Mouse (Mus musculus): Measurements from ENCODE around the gene Rab11b. TPM values are rescaled to one million over a fixed set of nuclear protein-coding genes. Genes with fewer than 3 reads are reported as not detected.

The Rab11b gene
- polyA plus RNA-seq, 1 experiment from 2014 or later = 255 TPM

GRCm38 (mm10) chr17:33788732-33789131, 28.4 kb upstream of the Rab11b start:
- Histone ChIP-seq H3K4me2 (ENCODE audit: low read depth, low read length) (no peak overlapping the region), H3K4me1 (ENCODE audit: control insufficient read depth, insufficient read depth, low read length) (no peaks in the 10 kb centered on the region), H3K27me3 (ENCODE audit: control insufficient read depth, insufficient read depth, low read length) (no peaks in the 10 kb centered on the region), H3K4me3 (ENCODE audit: low read depth, low read length) (no peak overlapping the region), H3K9ac (replicated peaks; ENCODE audit: low read length) (no peak overlapping the region), H3K9me3 (replicated peaks; ENCODE audit: control insufficient read depth, low read length) (no peaks in the 10 kb centered on the region), H3K36me3 (replicated peaks; ENCODE audit: control insufficient read depth, insufficient read depth, low read depth, low read length) (no peaks in the 10 kb centered on the region), H3K27ac (replicated peaks; ENCODE audit: low read depth, low read length) (no peak overlapping the region)
- ATAC-seq (replicated peaks; ENCODE audit: insufficient number of reproducible peaks, low FRiP score, low TSS enrichment, low read depth) = no peak
- 61% methylated on average over 4 of the region's 4 CpGs for WGBS
- DNase-seq (ENCODE audit: low spot score) = no peak

DNA sequence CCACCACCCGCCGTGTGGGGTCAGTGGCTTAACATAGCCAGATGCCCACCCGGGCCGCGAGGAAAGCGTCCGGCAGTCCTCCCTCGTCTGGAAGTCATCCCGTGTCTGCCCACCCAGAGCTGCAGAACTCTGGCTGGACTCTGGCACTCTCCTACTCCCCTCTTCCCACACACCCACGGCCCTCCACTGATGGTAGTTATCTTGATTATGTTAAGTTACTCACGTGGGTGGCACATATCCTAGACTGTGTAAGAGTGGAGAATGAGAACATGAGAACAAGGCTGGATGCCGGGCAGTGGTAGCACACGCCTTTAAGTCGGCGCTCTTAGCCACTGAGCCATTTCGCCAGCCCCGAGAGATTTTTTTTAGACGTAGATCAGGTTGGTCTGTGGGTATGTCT, 26.0 kb upstream of the Rab11b start:
- ATAC-seq (replicated peaks; ENCODE audit: insufficient number of reproducible peaks, low FRiP score, low TSS enrichment, low read depth) = no peak
- Histone ChIP-seq H3K27ac (replicated peaks; ENCODE audit: low read depth, low read length) (no peak overlapping the region), H3K36me3 (replicated peaks; ENCODE audit: control insufficient read depth, insufficient read depth, low read depth, low read length) (no peaks in the 10 kb centered on the region), H3K4me2 (ENCODE audit: low read depth, low read length) (no peak overlapping the region), H3K4me3 (ENCODE audit: low read depth, low read length) (no peak overlapping the region), H3K27me3 (ENCODE audit: control insufficient read depth, insufficient read depth, low read length) (no peaks in the 10 kb centered on the region), H3K4me1 (ENCODE audit: control insufficient read depth, insufficient read depth, low read length) (peaks cover 5% of the 10 kb centered on the region; the same call in 1 of the 2 replicates), H3K9ac (replicated peaks; ENCODE audit: low read length) (no peak overlapping the region), H3K9me3 (replicated peaks; ENCODE audit: control insufficient read depth, low read length) (no peaks in the 10 kb centered on the region)
- no peak for DNase-seq (ENCODE audit: low spot score)
- WGBS = 86% methylated on average over 18 of the region's 18 CpGs

DNA sequence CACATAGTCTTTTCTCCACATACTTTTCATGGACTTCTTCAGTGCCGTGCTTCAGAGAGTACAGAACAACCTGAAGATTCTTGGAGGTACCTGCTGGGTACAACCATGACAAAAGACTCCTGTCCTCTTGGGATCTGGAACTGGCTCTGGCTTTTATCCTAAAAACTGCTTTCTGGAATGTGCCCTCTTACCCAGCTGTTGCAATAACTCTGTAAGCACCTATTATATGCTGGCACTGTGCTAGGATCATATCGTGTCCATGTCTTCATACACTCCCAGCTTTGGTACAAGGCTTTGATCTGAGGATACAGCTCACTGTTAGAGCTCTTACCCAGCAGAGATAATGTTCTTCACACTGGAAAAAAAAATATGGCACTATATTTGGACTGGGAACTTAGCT, 24.6 kb upstream of the Rab11b start:
- H3K9ac ChIP-seq (replicated peaks; ENCODE audit: low read length) = no peak overlapping the region
- no peaks in the 10 kb centered on the region for H3K36me3 ChIP-seq (replicated peaks; ENCODE audit: control insufficient read depth, insufficient read depth, low read depth, low read length)
- 87% methylated on average over 2 of the region's 2 CpGs for WGBS
- DNase-seq (ENCODE audit: low spot score) (no peak), ATAC-seq (replicated peaks; ENCODE audit: insufficient number of reproducible peaks, low FRiP score, low TSS enrichment, low read depth) (no peak)
- no peaks in the 10 kb centered on the region for H3K9me3 ChIP-seq (replicated peaks; ENCODE audit: control insufficient read depth, low read length)
- H3K27me3 ChIP-seq (ENCODE audit: control insufficient read depth, insufficient read depth, low read length) = no peaks in the 10 kb centered on the region
- H3K27ac ChIP-seq (replicated peaks; ENCODE audit: low read depth, low read length) = no peak overlapping the region
- no peak overlapping the region for H3K4me2 ChIP-seq (ENCODE audit: low read depth, low read length)
- H3K4me1 ChIP-seq (ENCODE audit: control insufficient read depth, insufficient read depth, low read length) = peaks cover 10% of the 10 kb centered on the region
- H3K4me3 ChIP-seq (ENCODE audit: low read depth, low read length) = no peak overlapping the region

DNA sequence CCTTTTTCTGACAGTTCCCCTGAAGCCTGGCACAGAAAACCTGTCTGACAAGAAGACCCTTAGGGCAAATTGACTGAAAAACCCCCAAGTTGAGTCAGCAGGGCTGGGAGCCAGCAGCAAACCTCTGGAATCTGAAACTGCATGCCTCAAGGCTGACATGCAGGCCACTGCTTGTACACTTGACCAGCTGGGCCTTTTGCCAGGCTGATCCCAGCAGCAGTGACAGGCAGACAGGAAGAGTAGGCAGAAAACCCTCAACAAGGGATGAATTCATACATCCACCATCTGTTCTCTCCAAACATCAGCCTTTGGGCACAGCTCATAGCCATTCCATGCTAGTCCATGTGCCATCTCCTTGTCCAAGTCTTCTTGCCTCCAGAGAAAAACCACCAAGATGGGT, 23.1 kb upstream of the Rab11b start:
- Histone ChIP-seq H3K27me3 (ENCODE audit: control insufficient read depth, insufficient read depth, low read length) (no peaks in the 10 kb centered on the region), H3K36me3 (replicated peaks; ENCODE audit: control insufficient read depth, insufficient read depth, low read depth, low read length) (no peaks in the 10 kb centered on the region), H3K4me3 (ENCODE audit: low read depth, low read length) (no peak overlapping the region), H3K4me1 (ENCODE audit: control insufficient read depth, insufficient read depth, low read length) (peaks cover 14% of the 10 kb centered on the region), H3K27ac (replicated peaks; ENCODE audit: low read depth, low read length) (no peak overlapping the region), H3K4me2 (ENCODE audit: low read depth, low read length) (no peak overlapping the region), H3K9me3 (replicated peaks; ENCODE audit: control insufficient read depth, low read length) (no peaks in the 10 kb centered on the region), H3K9ac (replicated peaks; ENCODE audit: low read length) (no peak overlapping the region; the same call in 1 of the 2 replicates)
- ATAC-seq (replicated peaks; ENCODE audit: insufficient number of reproducible peaks, low FRiP score, low TSS enrichment, low read depth) (no peak), DNase-seq (ENCODE audit: low spot score) (peak; percentile 40)

- Histone ChIP-seq H3K27ac (replicated peaks; ENCODE audit: low read depth, low read length) (no peak overlapping the region), H3K9ac (replicated peaks; ENCODE audit: low read length) (no peak overlapping the region), H3K9me3 (replicated peaks; ENCODE audit: control insufficient read depth, low read length) (no peaks in the 10 kb centered on the region), H3K27me3 (ENCODE audit: control insufficient read depth, insufficient read depth, low read length) (no peaks in the 10 kb centered on the region), H3K36me3 (replicated peaks; ENCODE audit: control insufficient read depth, insufficient read depth, low read depth, low read length) (peaks cover 3% of the 10 kb centered on the region), H3K4me3 (ENCODE audit: low read depth, low read length) (peak overlapping the region; percentile 44), H3K4me2 (ENCODE audit: low read depth, low read length) (peak overlapping the region; percentile 80), H3K4me1 (ENCODE audit: control insufficient read depth, insufficient read depth, low read length) (peaks cover 14% of the 10 kb centered on the region)
- DNase-seq (ENCODE audit: low spot score) (no peak), ATAC-seq (replicated peaks; ENCODE audit: insufficient number of reproducible peaks, low FRiP score, low TSS enrichment, low read depth) (no peak)
- WGBS = 50% methylated on average over 4 of the region's 4 CpGs
These were observed 21.7 kb upstream of the Rab11b start for GRCm38 (mm10) chr17:33782067-33782466.

DNA sequence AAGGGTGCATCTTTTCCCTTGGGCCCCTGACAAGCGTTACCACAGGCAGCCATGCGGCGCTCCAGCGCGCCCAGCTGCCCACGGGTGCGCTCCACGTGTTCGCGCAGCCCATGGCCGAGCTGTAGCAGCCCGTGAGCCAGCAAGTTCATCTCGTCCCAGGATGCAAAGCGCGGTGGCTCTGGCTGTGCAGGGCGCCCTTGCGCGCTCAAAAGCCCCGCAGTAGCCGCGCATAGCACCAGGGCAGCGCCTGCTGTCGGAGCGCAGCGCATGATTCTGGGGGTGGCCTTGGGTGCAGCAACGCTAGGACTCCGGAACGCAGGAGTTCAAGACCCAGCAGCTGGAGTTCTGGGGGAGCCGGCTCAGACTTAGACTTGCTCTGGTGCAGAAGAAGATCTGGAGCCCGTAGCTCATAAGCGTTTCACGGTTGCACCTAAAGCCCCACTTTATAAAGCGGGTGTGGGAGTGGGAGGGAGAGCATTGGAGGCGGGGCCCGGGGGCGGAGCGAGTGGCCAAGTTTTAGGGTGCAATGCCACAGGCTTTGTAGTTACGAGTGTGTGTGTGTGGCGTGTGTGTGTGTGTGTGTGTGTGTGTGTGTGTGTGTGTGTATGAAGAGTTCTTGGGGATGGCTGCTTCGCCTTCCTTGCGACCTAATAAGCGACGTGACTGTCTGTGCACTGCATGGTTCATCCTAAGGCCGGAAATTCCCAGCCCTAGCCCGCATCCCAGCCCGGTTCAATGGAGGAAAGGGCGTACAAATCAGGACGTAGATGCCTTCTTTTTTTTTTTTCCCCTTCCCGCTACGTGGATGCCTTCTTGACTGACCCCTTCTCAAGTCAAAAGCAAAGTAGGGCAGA, 21.0 kb upstream of the Rab11b start, which contains the start of gene Angptl4:
TSS of gene Angptl4 (minus strand) at position 707 of the 854 bp plus-strand sequence.
- Histone ChIP-seq H3K36me3 (replicated peaks; ENCODE audit: control insufficient read depth, insufficient read depth, low read depth, low read length) (peaks cover 7% of the 10 kb centered on the region), H3K27ac (replicated peaks; ENCODE audit: low read depth, low read length) (peak within 1 kb of the TSS; percentile 76)

GRCm38 (mm10) chr17:33780431-33780830, 20.1 kb upstream of the Rab11b start:
- Histone ChIP-seq H3K27me3 (ENCODE audit: control insufficient read depth, insufficient read depth, low read length) (no peaks in the 10 kb centered on the region), H3K36me3 (replicated peaks; ENCODE audit: control insufficient read depth, insufficient read depth, low read depth, low read length) (peaks cover 7% of the 10 kb centered on the region), H3K4me3 (ENCODE audit: low read depth, low read length) (peak overlapping the region; percentile 44), H3K4me1 (ENCODE audit: control insufficient read depth, insufficient read depth, low read length) (peaks cover 14% of the 10 kb centered on the region), H3K9ac (replicated peaks; ENCODE audit: low read length) (peak overlapping the region; percentile 73), H3K9me3 (replicated peaks; ENCODE audit: control insufficient read depth, low read length) (no peaks in the 10 kb centered on the region), H3K4me2 (ENCODE audit: low read depth, low read length) (peak overlapping the region; percentile 80), H3K27ac (replicated peaks; ENCODE audit: low read depth, low read length) (peak overlapping the region; percentile 96)
- WGBS = 84% methylated on average over 5 of the region's 5 CpGs
- ATAC-seq (replicated peaks; ENCODE audit: insufficient number of reproducible peaks, low FRiP score, low TSS enrichment, low read depth) (no peak), DNase-seq (ENCODE audit: low spot score) (no peak)

More for the DNA sequence above, 21.0 kb upstream of the Rab11b start, which contains the start of gene Angptl4:
- Histone ChIP-seq H3K27me3 (ENCODE audit: control insufficient read depth, insufficient read depth, low read length) (no peaks in the 10 kb centered on the region), H3K4me2 (ENCODE audit: low read depth, low read length) (peak within 1 kb of the TSS; percentile 80), H3K9me3 (replicated peaks; ENCODE audit: control insufficient read depth, low read length) (no peaks in the 10 kb centered on the region), H3K9ac (replicated peaks; ENCODE audit: low read length) (peak within 1 kb of the TSS; percentile 73), H3K4me3 (ENCODE audit: low read depth, low read length) (peak within 1 kb of the TSS; percentile 44), H3K4me1 (ENCODE audit: control insufficient read depth, insufficient read depth, low read length) (peaks cover 14% of the 10 kb centered on the region)
- DNase-seq (ENCODE audit: low spot score) = peak; percentile 73
- WGBS = 2% methylated on average over 50 of the region's 50 CpGs
- ATAC-seq (replicated peaks; ENCODE audit: insufficient number of reproducible peaks, low FRiP score, low TSS enrichment, low read depth) = peak; percentile 72

- 81% methylated on average over 5 of the region's 5 CpGs for WGBS
- peak overlapping the region; percentile 44; the same call in 1 of the 2 replicates for H3K4me3 ChIP-seq (ENCODE audit: low read depth, low read length)
- peak overlapping the region; percentile 80 for H3K4me2 ChIP-seq (ENCODE audit: low read depth, low read length)
- H3K4me1 ChIP-seq (ENCODE audit: control insufficient read depth, insufficient read depth, low read length) = peaks cover 14% of the 10 kb centered on the region
- peak; percentile 19 for DNase-seq (ENCODE audit: low spot score)
- H3K27me3 ChIP-seq (ENCODE audit: control insufficient read depth, insufficient read depth, low read length) = no peaks in the 10 kb centered on the region
- H3K36me3 ChIP-seq (replicated peaks; ENCODE audit: control insufficient read depth, insufficient read depth, low read depth, low read length) = peaks cover 7% of the 10 kb centered on the region
- no peak overlapping the region; the same call in 1 of the 2 replicates for H3K9ac ChIP-seq (replicated peaks; ENCODE audit: low read length)
- H3K27ac ChIP-seq (replicated peaks; ENCODE audit: low read depth, low read length) = peak overlapping the region; percentile 96
- H3K9me3 ChIP-seq (replicated peaks; ENCODE audit: control insufficient read depth, low read length) = no peaks in the 10 kb centered on the region
- ATAC-seq (replicated peaks; ENCODE audit: insufficient number of reproducible peaks, low FRiP score, low TSS enrichment, low read depth) = no peak
These were observed 19.6 kb upstream of the Rab11b start for GRCm38 (mm10) chr17:33779967-33780295.

All from embryonic facial prominence, embryonic 11.5 days (tissue).